Mouse (Mus musculus) retina, postnatal 1 day (tissue): Measurements from ENCODE around the gene Lamp1.

Experiments
- DNase-seq: peaks from one replicate; pipeline ENCODE4 v3.0.0-alpha.2; 2012

The Lamp1 gene

GRCm38 (mm10) chr8:13202041-13202440, 43.1 kb downstream of the Lamp1 start:
- DNase-seq = no peak

- no peak for DNase-seq
Observed at GRCm38 (mm10) chr8:13202806-13203205, 43.8 kb downstream of the Lamp1 start.

GRCm38 (mm10) chr8:13203472-13203871, 44.5 kb downstream of the Lamp1 start:
- no peak for DNase-seq

GRCm38 (mm10) chr8:13204371-13205140, 45.6 kb downstream of the Lamp1 start:
- no peak for DNase-seq

GRCm38 (mm10) chr8:13205311-13205710, 46.4 kb downstream of the Lamp1 start:
- no peak for DNase-seq

GRCm38 (mm10) chr8:13206290-13206689, 47.3 kb downstream of the Lamp1 start:
- DNase-seq = no peak

GRCm38 (mm10) chr8:13208627-13209355, 49.8 kb downstream of the Lamp1 start:
- no peak for DNase-seq

GRCm38 (mm10) chr8:13209770-13210169, 50.8 kb downstream of the Lamp1 start:
- DNase-seq = no peak

- peak; percentile 91 for DNase-seq
Observed at GRCm38 (mm10) chr8:13213479-13214268, 54.7 kb downstream of the Lamp1 start.

- DNase-seq = no peak
Observed at GRCm38 (mm10) chr8:13216386-13216785, 57.4 kb downstream of the Lamp1 start.

GRCm38 (mm10) chr8:13217093-13217492, 58.1 kb downstream of the Lamp1 start:
- DNase-seq = no peak

- no peak for DNase-seq
Observed at GRCm38 (mm10) chr8:13217986-13218385, 59.0 kb downstream of the Lamp1 start.

GRCm38 (mm10) chr8:13218441-13218840, 59.5 kb downstream of the Lamp1 start:
- no peak for DNase-seq

GRCm38 (mm10) chr8:13224426-13224825, 65.5 kb downstream of the Lamp1 start:
- no peak for DNase-seq
